Mouse (Mus musculus) neural tube, embryonic 14.5 days (tissue): ENCODE data around the gene Arf5. TPM values are rescaled to one million over a fixed set of nuclear protein-coding genes. Genes with fewer than 3 reads are reported as not detected.

Source experiments
- ATAC-seq: fragments of 200-750 bp; cut with Nextera tagmentation; 2 replicates; pipeline ENCODE4 v1.8.0; 2017; ENCODE audit warnings: low read depth, mild to moderate bottlenecking, moderate TSS enrichment, moderate library complexity
- H3K27ac ChIP-seq: fragments of 300-500 bp; sonication (generic); 2 replicates; pipeline ENCODE4 v1.5.1; 2014; ENCODE audit warnings: low read depth, mild to moderate bottlenecking, control low read depth, low read length, moderate library complexity, mixed read lengths
- H3K27me3 ChIP-seq: fragments of 300-500 bp; sonication (generic); 2 replicates; pipeline ENCODE4 v1.6.1; 2014; ENCODE audit warnings: low read length; ENCODE audit not compliant: control insufficient read depth, insufficient read depth
- H3K36me3 ChIP-seq: fragments of 300-500 bp; sonication (generic); 2 replicates; pipeline ENCODE4 v1.6.1; 2014; ENCODE audit warnings: low read length, mixed read lengths; ENCODE audit not compliant: control insufficient read depth, insufficient read depth
- H3K4me1 ChIP-seq: fragments of 300-500 bp; sonication (generic); 2 replicates; pipeline ENCODE4 v1.6.1; 2014; ENCODE audit warnings: low read length; ENCODE audit not compliant: control insufficient read depth, insufficient read depth
- H3K4me2 ChIP-seq: fragments of 300-500 bp; sonication (generic); 2 replicates; pipeline ENCODE4 v1.6.1; 2014; ENCODE audit warnings: mild to moderate bottlenecking, low read depth, low read length, control low read depth
- H3K4me3 ChIP-seq: fragments of 300-500 bp; sonication (generic); 2 replicates; pipeline ENCODE4 v1.5.1; 2014; ENCODE audit warnings: low read depth, low read length, control low read depth, mixed read lengths
- H3K9ac ChIP-seq: fragments of 300-500 bp; sonication (generic); replicated peaks from 2 replicates; pipeline ENCODE4 v1.6.1; 2014; ENCODE audit warnings: low read depth, mild to moderate bottlenecking, control low read depth, low read length, mixed read lengths
- H3K9me3 ChIP-seq: fragments of 300-500 bp; sonication (generic); 2 replicates; pipeline ENCODE4 v1.6.1; 2016; ENCODE audit warnings: low read length; ENCODE audit not compliant: control insufficient read depth
- WGBS: fragments of 180-500 bp; shearing (Covaris S2); extraction: QIAGEN DNeasy Blood & Tissue Kit; methylation state at CpG from one replicate; pipeline ENCODE4 v1.1.7; 2014; 5-methylcytosine and 5-hydroxymethylcytosine counted together
- polyA plus RNA-seq: library from polyadenylated mRNA; unstranded; fragments of >200 nt; fragmentation: Nextera tagmentation; extraction: Ambion mirVana; gene quantifications from 2 replicates; pipeline ENCODE4 v1.2.1, GENCODE M21; 2014

Arf5 gene
- polyA plus RNA-seq, 1 experiment from 2014 or later = 392 TPM

DNA sequence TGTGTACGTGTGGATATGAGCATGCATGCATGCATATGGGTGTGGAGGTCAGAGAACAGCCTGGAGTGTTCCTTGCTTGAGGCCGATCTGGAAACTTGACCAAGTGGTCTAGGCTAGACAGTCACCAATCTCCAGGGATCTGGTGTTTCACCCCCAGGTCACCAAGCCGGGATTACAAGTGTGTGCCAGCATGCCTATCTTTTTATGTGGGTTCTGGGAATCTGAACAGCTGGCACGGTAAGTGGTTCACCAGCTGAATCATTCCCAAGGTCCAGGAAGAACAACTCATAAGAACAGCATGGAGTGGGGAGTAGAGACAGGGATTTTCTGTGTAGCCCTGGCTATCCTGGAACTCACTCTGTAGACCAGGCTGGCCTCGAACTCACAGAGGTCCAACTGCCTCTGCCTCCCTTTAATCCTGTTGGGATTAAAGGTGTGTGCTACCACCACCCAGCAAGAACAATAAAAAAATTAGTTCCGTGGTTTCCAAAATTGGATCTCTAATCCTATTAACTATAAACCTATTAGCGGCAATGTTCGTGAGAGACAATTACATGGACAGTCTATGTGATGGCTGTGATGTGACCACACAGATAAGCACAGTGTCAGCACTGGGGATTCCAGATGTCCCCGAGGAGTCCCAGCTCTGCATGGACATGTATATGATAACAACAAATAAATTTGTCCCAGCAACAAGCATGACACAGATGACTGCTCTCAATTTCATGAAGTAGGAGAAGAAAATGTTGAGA lies 48.1 kb downstream of the Arf5 start:
- Histone ChIP-seq H3K27ac (no peak overlapping the region), H3K27me3 (no peaks in the 10 kb centered on the region), H3K4me1 (no peaks in the 10 kb centered on the region), H3K36me3 (no peaks in the 10 kb centered on the region), H3K9ac (no peak overlapping the region), H3K4me2 (no peak overlapping the region), H3K9me3 (no peaks in the 10 kb centered on the region), H3K4me3 (no peak overlapping the region)
- WGBS = 92% methylated on average over 9 of the region's 9 CpGs
- no peak; the same call in 1 of the 2 replicates for ATAC-seq

DNA sequence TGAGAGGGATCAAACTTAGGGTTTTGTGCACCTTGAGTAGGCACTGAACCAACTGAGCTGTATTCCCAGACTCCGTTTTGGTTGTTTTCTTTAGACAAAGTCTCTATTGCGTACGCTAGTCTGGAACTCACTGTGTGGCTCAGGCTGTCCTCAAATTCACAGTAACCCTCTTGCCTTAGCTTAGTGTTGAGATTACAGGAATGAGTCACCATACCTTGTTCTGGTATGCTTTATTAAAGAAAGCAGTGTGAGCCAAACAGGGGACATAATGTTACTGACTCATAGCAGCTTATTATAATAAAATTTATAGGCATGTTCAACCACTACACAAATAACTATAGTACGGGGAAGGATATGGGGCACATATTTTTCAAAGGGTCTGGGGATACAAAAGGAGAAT lies 50.9 kb downstream of the Arf5 start:
- Histone ChIP-seq H3K9ac (no peak overlapping the region), H3K4me3 (no peak overlapping the region), H3K9me3 (no peaks in the 10 kb centered on the region), H3K27ac (no peak overlapping the region), H3K4me2 (no peak overlapping the region), H3K36me3 (no peaks in the 10 kb centered on the region), H3K4me1 (peaks cover 3% of the 10 kb centered on the region; the same call in 1 of the 2 replicates), H3K27me3 (no peaks in the 10 kb centered on the region)
- ATAC-seq = no peak
- 87% methylated on average over 4 of the region's 4 CpGs for WGBS

DNA sequence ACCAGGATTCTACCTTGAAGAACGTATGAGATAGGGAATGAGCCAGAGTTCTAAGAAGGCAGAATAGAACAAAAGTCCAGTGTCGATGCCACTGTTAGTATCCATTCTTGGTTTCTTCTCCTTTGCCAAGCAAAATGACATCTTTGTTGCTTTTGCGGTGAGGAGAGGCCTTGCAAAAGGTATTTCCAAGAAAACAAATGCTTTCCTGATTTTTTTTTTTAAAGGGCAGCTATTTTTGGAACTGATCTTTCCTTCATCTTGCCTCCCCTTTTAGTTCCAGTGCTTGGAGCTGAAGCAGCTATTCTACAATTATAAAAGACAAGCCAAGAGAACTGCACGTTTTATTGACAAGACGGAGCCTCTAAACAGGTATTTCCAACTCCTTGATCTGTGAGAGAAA lies 51.5 kb downstream of the Arf5 start, which contains the start of gene Snd1:
Snd1 (plus strand) TSS at position 301 of the 400 bp plus-strand sequence.
- Histone ChIP-seq H3K4me1 (peaks cover 6% of the 10 kb centered on the region; the same call in 1 of the 2 replicates), H3K9me3 (no peaks in the 10 kb centered on the region), H3K4me3 (no peak within 1 kb of the TSS), H3K27me3 (no peaks in the 10 kb centered on the region), H3K27ac (no peak within 1 kb of the TSS), H3K36me3 (no peaks in the 10 kb centered on the region), H3K9ac (no peak within 1 kb of the TSS), H3K4me2 (no peak within 1 kb of the TSS)
- WGBS = 89% methylated on average over 5 of the region's 5 CpGs
- ATAC-seq = no peak

Other genes with a start within 250 kb of the Arf5 start
- gene Zfp800, start 25.6 kb upstream of the Arf5 start, polyA plus RNA-seq = 20.1 and 27.0 TPM in 2 replicates
- not detected in 2 replicates for gene Fscn3, start 4.2 kb downstream of the Arf5 start, polyA plus RNA-seq
- 5.9 and 9.3 TPM in 2 replicates for gene Gcc1, start 4.8 kb downstream of the Arf5 start, polyA plus RNA-seq
- gene Pax4, start 25.8 kb downstream of the Arf5 start, polyA plus RNA-seq = not detected in 2 replicates
- gene Snd1, start 51.6 kb downstream of the Arf5 start, polyA plus RNA-seq = 73.8 and 81.4 TPM in 2 replicates